Mouse (Mus musculus) hindbrain, embryonic 14.5 days (tissue): Measurements from ENCODE around the gene Met. TPM values are rescaled to one million over a fixed set of nuclear protein-coding genes. Genes with fewer than 3 reads are reported as not detected.
A peak's percentile ranks its signal among the peaks of the same experiment; 100 is the strongest.

Source experiments
- ATAC-seq: fragments of 200-750 bp; cut with Nextera tagmentation; 2 replicates; pipeline ENCODE4 v1.8.0; 2017; ENCODE audit warnings: moderate number of reproducible peaks, mild to moderate bottlenecking, moderate TSS enrichment, moderate library complexity; ENCODE audit not compliant: low FRiP score
- DNase-seq: peaks from one replicate; pipeline ENCODE4 v3.0.0-alpha.2; 2015; ENCODE audit warnings: low spot score
- H3K27ac ChIP-seq: fragments of 300-500 bp; sonication (generic); 2 replicates; pipeline ENCODE4 v1.5.1; 2014; ENCODE audit warnings: mild to moderate bottlenecking, moderate library complexity
- H3K27me3 ChIP-seq: fragments of 300-500 bp; sonication (generic); 2 replicates; pipeline ENCODE4 v1.6.1; 2014; ENCODE audit warnings: mild to moderate bottlenecking, low read length, mixed read lengths; ENCODE audit not compliant: control insufficient read depth, insufficient read depth
- H3K36me3 ChIP-seq: fragments of 300-500 bp; sonication (generic); replicated peaks from 2 replicates; pipeline ENCODE4 v1.6.1; 2014; ENCODE audit not compliant: control insufficient read depth, insufficient read depth
- H3K4me1 ChIP-seq: fragments of 300-500 bp; sonication (generic); replicated peaks from 2 replicates; pipeline ENCODE4 v1.6.1; 2014; ENCODE audit warnings: antibody characterized with exemption, low read length, mixed read lengths; ENCODE audit not compliant: control insufficient read depth, insufficient read depth
- H3K4me2 ChIP-seq: fragments of 300-500 bp; sonication (generic); replicated peaks from 2 replicates; pipeline ENCODE4 v1.6.1; 2014; ENCODE audit warnings: mild to moderate bottlenecking, moderate library complexity
- H3K4me3 ChIP-seq: fragments of 300-500 bp; sonication (generic); replicated peaks from 2 replicates; pipeline ENCODE4 v1.5.1; 2014; ENCODE audit warnings: mild to moderate bottlenecking, low read length
- H3K9ac ChIP-seq: fragments of 300-500 bp; sonication (generic); 2 replicates; pipeline ENCODE4 v1.6.1; 2014
- H3K9me3 ChIP-seq: fragments of 300-500 bp; sonication (generic); 2 replicates; pipeline ENCODE4 v1.6.1; 2016; ENCODE audit warnings: low read length; ENCODE audit not compliant: control insufficient read depth
- WGBS: fragments of 180-500 bp; shearing (Covaris S2); extraction: QIAGEN DNeasy Blood & Tissue Kit; methylation state at CpG from one replicate; pipeline ENCODE4 v1.1.7; 2014; 5-methylcytosine and 5-hydroxymethylcytosine counted together
- polyA plus RNA-seq: library from polyadenylated mRNA; unstranded; fragments of >200 nt; fragmentation: Nextera tagmentation; extraction: Ambion mirVana; gene quantifications from 2 replicates; pipeline ENCODE4 v1.2.1, GENCODE M21; 2014

Met gene
- 3.8 and 4.2 TPM in 2 replicates for polyA plus RNA-seq

- ATAC-seq, result peak; percentile 86
- peaks cover 46% of the 10 kb centered on the region for H3K27me3 ChIP-seq
- H3K9ac ChIP-seq, result peak within 1 kb of the TSS; percentile 63
- H3K9me3 ChIP-seq, result no peaks in the 10 kb centered on the region
- DNase-seq, result no peak
- H3K4me2 ChIP-seq, result peak within 1 kb of the TSS; percentile 99
- H3K4me3 ChIP-seq, result peak within 1 kb of the TSS; percentile 77
- H3K36me3 ChIP-seq, result no peaks in the 10 kb centered on the region
- under 1% methylated on average over 56 of the region's 78 CpGs for WGBS
- no peak within 1 kb of the TSS for H3K27ac ChIP-seq
- peaks cover 15% of the 10 kb centered on the region; the same call in 1 of the 2 replicates for H3K4me1 ChIP-seq
These were observed at the start of gene Met for GRCm38 (mm10) chr6:17463434-17464280. Gene Met, plus strand, starts transcription at chr6:17463800.

GRCm38 (mm10) chr6:17418226-17418625 is 45.4 kb upstream of the Met start:
- no peaks in the 10 kb centered on the region for H3K36me3 ChIP-seq
- no peaks in the 10 kb centered on the region for H3K27me3 ChIP-seq
- ATAC-seq (no peak), DNase-seq (no peak)
- 78% methylated on average over 7 of the region's 7 CpGs for WGBS
- H3K4me2 ChIP-seq, result no peak overlapping the region
- no peaks in the 10 kb centered on the region for H3K9me3 ChIP-seq
- H3K4me1 ChIP-seq, result no peaks in the 10 kb centered on the region
- H3K4me3 ChIP-seq, result no peak overlapping the region
- no peak overlapping the region for H3K9ac ChIP-seq
- no peak overlapping the region for H3K27ac ChIP-seq

GRCm38 (mm10) chr6:17422432-17422831 is 41.2 kb upstream of the Met start:
- no peak overlapping the region for H3K9ac ChIP-seq
- H3K27ac ChIP-seq, result no peak overlapping the region
- no peaks in the 10 kb centered on the region for H3K36me3 ChIP-seq
- H3K4me3 ChIP-seq, result no peak overlapping the region
- ATAC-seq (no peak), DNase-seq (no peak)
- H3K4me2 ChIP-seq, result no peak overlapping the region
- no peaks in the 10 kb centered on the region for H3K4me1 ChIP-seq
- WGBS, result 95% methylated on average over 1 of the region's 1 CpGs
- no peaks in the 10 kb centered on the region for H3K9me3 ChIP-seq
- H3K27me3 ChIP-seq, result no peaks in the 10 kb centered on the region

- ATAC-seq (no peak), DNase-seq (no peak)
- Histone ChIP-seq H3K4me3 (no peak overlapping the region), H3K9me3 (no peaks in the 10 kb centered on the region), H3K9ac (no peak overlapping the region), H3K4me2 (no peak overlapping the region), H3K4me1 (no peaks in the 10 kb centered on the region), H3K27ac (no peak overlapping the region), H3K27me3 (no peaks in the 10 kb centered on the region), H3K36me3 (no peaks in the 10 kb centered on the region)
- 78% methylated on average over 3 of the region's 3 CpGs for whole genome bisulfite sequencing
These were observed 34.6 kb upstream of the Met start for GRCm38 (mm10) chr6:17429041-17429440.

- WGBS, result 76% methylated on average over 3 of the region's 3 CpGs
- ATAC-seq (no peak), DNase-seq (no peak)
- Histone ChIP-seq H3K9ac (no peak overlapping the region), H3K4me3 (no peak overlapping the region), H3K27me3 (no peaks in the 10 kb centered on the region), H3K4me1 (no peaks in the 10 kb centered on the region), H3K27ac (no peak overlapping the region), H3K4me2 (no peak overlapping the region), H3K9me3 (no peaks in the 10 kb centered on the region), H3K36me3 (no peaks in the 10 kb centered on the region)
These were observed 34.0 kb upstream of the Met start for GRCm38 (mm10) chr6:17429611-17430010.

- WGBS, result 90% methylated on average over 4 of the region's 4 CpGs
These were observed 20.3 kb upstream of the Met start for GRCm38 (mm10) chr6:17443311-17443710.

GRCm38 (mm10) chr6:17451305-17451704 is 12.3 kb upstream of the Met start:
- no peaks in the 10 kb centered on the region for H3K4me1 ChIP-seq
- no peaks in the 10 kb centered on the region for H3K9me3 ChIP-seq
- H3K4me3 ChIP-seq, result no peak overlapping the region
- H3K9ac ChIP-seq, result no peak overlapping the region
- H3K27ac ChIP-seq, result no peak overlapping the region
- no peaks in the 10 kb centered on the region for H3K36me3 ChIP-seq
- DNase-seq, result peak; percentile 24
- WGBS, result 9% methylated on average over 5 of the region's 5 CpGs
- H3K27me3 ChIP-seq, result no peaks in the 10 kb centered on the region
- ATAC-seq, result no peak
- no peak overlapping the region for H3K4me2 ChIP-seq

More at GRCm38 (mm10) chr6:17443311-17443710, 20.3 kb upstream of the Met start:
- H3K9me3 ChIP-seq, result no peaks in the 10 kb centered on the region
- no peak overlapping the region for H3K4me2 ChIP-seq
- no peaks in the 10 kb centered on the region for H3K36me3 ChIP-seq
- no peak overlapping the region for H3K9ac ChIP-seq
- no peaks in the 10 kb centered on the region for H3K27me3 ChIP-seq
- no peaks in the 10 kb centered on the region for H3K4me1 ChIP-seq
- H3K27ac ChIP-seq, result no peak overlapping the region
- no peak for DNase-seq
- no peak for ATAC-seq
- no peak overlapping the region for H3K4me3 ChIP-seq

GRCm38 (mm10) chr6:17455116-17455515 is 8.5 kb upstream of the Met start:
- Histone ChIP-seq H3K27me3 (0 out of 2 replicates have a peak, but pooled peaks cover under 1% of the 10 kb centered on the region), H3K9me3 (no peaks in the 10 kb centered on the region), H3K27ac (no peak overlapping the region), H3K4me3 (no peak overlapping the region), H3K9ac (no peak overlapping the region), H3K4me2 (no peak overlapping the region), H3K36me3 (no peaks in the 10 kb centered on the region), H3K4me1 (no peaks in the 10 kb centered on the region)
- no peak for DNase-seq
- ATAC-seq, result no peak
- WGBS, result 81% methylated on average over 1 of the region's 1 CpGs

- Histone ChIP-seq H3K4me3 (no peak overlapping the region), H3K9me3 (no peaks in the 10 kb centered on the region), H3K4me1 (peaks cover 12% of the 10 kb centered on the region; the same call in 1 of the 2 replicates), H3K4me2 (no peak overlapping the region), H3K36me3 (no peaks in the 10 kb centered on the region), H3K27me3 (peaks cover 30% of the 10 kb centered on the region; the same call in 1 of the 2 replicates), H3K27ac (no peak overlapping the region), H3K9ac (no peak overlapping the region)
- WGBS, result 34% methylated on average over 6 of the region's 6 CpGs
- DNase-seq (no peak), ATAC-seq (no peak)
These were observed 4.0 kb upstream of the Met start for GRCm38 (mm10) chr6:17459561-17459960.
